Mouse (Mus musculus) heart, postnatal 36 days (tissue): ENCODE data around the gene Tbc1d30. TPM values are rescaled to one million over a fixed set of nuclear protein-coding genes. Genes with fewer than 3 reads are reported as not detected.
"Not testable (repeated sequence)": the region's sequence is repeated elsewhere in the genome, so short reads cannot be mapped to it uniquely, and the experiment has no call there.

ENCODE experiments used
- DNase-seq, 2 experiments: peaks; one replicate each; pipeline ENCODE4 v3.0.0; 2021 to 2022
- intact Hi-C: fragments of 180-260 bp; cut with DNase I; formaldehyde crosslinking; loops from one replicate; pipeline ENCODE4 v1.15.1; 2025
- total RNA-seq, 2 experiments: library from RNA; stranded (reverse); gene quantifications; 2 replicates each; pipeline ENCODE4 v1.2.3; 2021

Tbc1d30 gene
- total RNA-seq, 2 experiments from 2014 or later: 2.8 to 3.0 TPM

- intact Hi-C loops: no loop called here
- no peak for DNase-seq
Observed at GRCm38 (mm10) chr10:121367271-121367670, 16.2 kb upstream of the Tbc1d30 start.

- intact Hi-C loops: no loop called here
- DNase-seq: peak in 1 of 2 experiments; percentile 49
Observed at GRCm38 (mm10) chr10:121365781-121366272, 14.7 kb upstream of the Tbc1d30 start.

GRCm38 (mm10) chr10:121364801-121365564, 13.9 kb upstream of the Tbc1d30 start, which contains the start of gene Gns:
TSS of gene Gns (plus strand) at chr10:121365090.
- intact Hi-C loops: no loop called here

GRCm38 (mm10) chr10:121364306-121364705, 13.2 kb upstream of the Tbc1d30 start:
- no peak for DNase-seq
- intact Hi-C loops: no loop called here

More at GRCm38 (mm10) chr10:121364801-121365564, 13.9 kb upstream of the Tbc1d30 start, which contains the start of gene Gns:
- peak; percentile 88 for DNase-seq

GRCm38 (mm10) chr10:121363201-121363600, 12.1 kb upstream of the Tbc1d30 start:
- no peak for DNase-seq
- intact Hi-C loops: no loop called here

GRCm38 (mm10) chr10:121360358-121360757, 9.3 kb upstream of the Tbc1d30 start:
- intact Hi-C loops: no loop called here
- no peak for DNase-seq

GRCm38 (mm10) chr10:121351692-121352290, 713 bp upstream of the Tbc1d30 start:
- DNase-seq: no peak
- intact Hi-C loops: no loop called here

GRCm38 (mm10) chr10:121350357-121351065, 567 bp downstream of the Tbc1d30 start:
- peak in 1 of 2 experiments; percentile 7 for DNase-seq
- intact Hi-C loops: no loop called here

GRCm38 (mm10) chr10:121349244-121349643, 1.8 kb downstream of the Tbc1d30 start:
- intact Hi-C loops: no loop called here

GRCm38 (mm10) chr10:121343867-121344266, 7.2 kb downstream of the Tbc1d30 start:
- intact Hi-C loops: no loop called here
- no peak for DNase-seq

More at GRCm38 (mm10) chr10:121349244-121349643, 1.8 kb downstream of the Tbc1d30 start:
- no peak for DNase-seq

GRCm38 (mm10) chr10:121342260-121342659, 8.8 kb downstream of the Tbc1d30 start:
- DNase-seq: no peak
- intact Hi-C loops: no loop called here

- intact Hi-C loops: no loop called here
Observed at GRCm38 (mm10) chr10:121340754-121341593, 10.1 kb downstream of the Tbc1d30 start.

GRCm38 (mm10) chr10:121336536-121336935, 14.5 kb downstream of the Tbc1d30 start:
- intact Hi-C loops, DNase-seq: not testable (repeated sequence)

More at GRCm38 (mm10) chr10:121340754-121341593, 10.1 kb downstream of the Tbc1d30 start:
- no peak for DNase-seq

- intact Hi-C loops: loop anchor here (5.0 kb wide), 1 partner anchor 47 kb away; no protein-coding TSS in a partner anchor
- peak; percentile 61 to 74 for DNase-seq
Observed at GRCm38 (mm10) chr10:121334576-121334975, 16.5 kb downstream of the Tbc1d30 start.

- DNase-seq: peak; percentile 74 to 85
- intact Hi-C loops: loop anchor here (2.0 to 5.0 kb wide), 2 partner anchors 22 to 44 kb away; no protein-coding TSS in a partner anchor
Observed at GRCm38 (mm10) chr10:121330940-121331339, 20.1 kb downstream of the Tbc1d30 start.

- DNase-seq: no peak
- intact Hi-C loops: no loop called here
Observed at GRCm38 (mm10) chr10:121329586-121329985, 21.5 kb downstream of the Tbc1d30 start.

- intact Hi-C loops: no loop called here
- DNase-seq: no peak
Observed at GRCm38 (mm10) chr10:121326167-121326566, 24.9 kb downstream of the Tbc1d30 start.

- intact Hi-C loops: no loop called here
- no peak for DNase-seq
Observed at GRCm38 (mm10) chr10:121323493-121323892, 27.6 kb downstream of the Tbc1d30 start.

- intact Hi-C loops: no loop called here
- no peak for DNase-seq
Observed at GRCm38 (mm10) chr10:121318397-121318950, 32.6 kb downstream of the Tbc1d30 start.
